Mouse (Mus musculus) lung, adult 2 months (tissue): ENCODE results near the gene Muc2. TPM values are rescaled to one million over a fixed set of nuclear protein-coding genes. Genes with fewer than 3 reads are reported as not detected.

Experiments used
- DNase-seq: peaks from one replicate; pipeline ENCODE4 v3.0.0; 2022
- H3K4me1 ChIP-seq: fragments of 200-500 bp; 2 replicates; pipeline ENCODE4 v1.6.1; 2011; ENCODE audit warnings: low read length; ENCODE audit not compliant: control insufficient read depth, insufficient read depth
- H3K4me3 ChIP-seq: fragments of 200-500 bp; replicated peaks from 2 replicates; pipeline ENCODE3; 2011; ENCODE audit warnings: low read depth, mild to moderate bottlenecking, control low read depth, low read length; ENCODE audit errors: extremely low read depth
- CTCF ChIP-seq: fragments of 200-500 bp; IDR thresholded peaks from 2 replicates; pipeline ENCODE4 v1.5.1; 2011; ENCODE audit warnings: mild to moderate bottlenecking, low read length, control low read depth; ENCODE audit not compliant: insufficient read depth
- POLR2A ChIP-seq: fragments of 200-500 bp; IDR thresholded peaks from 2 replicates; pipeline ENCODE4 v1.6.1; 2011; ENCODE audit warnings: low read depth, mild to moderate bottlenecking, control low read depth, low read length, borderline replicate concordance; ENCODE audit errors: extremely low read depth
- WGBS: fragments of 180-500 bp; shearing (Covaris S2); methylation state at CpG from one replicate; pipeline ENCODE4 v1.1.7; 2018; 5-methylcytosine and 5-hydroxymethylcytosine counted together
- polyA plus RNA-seq: library from polyadenylated mRNA; depleted of rRNA; stranded (reverse); fragments of >200 nt; gene quantifications from 2 replicates; pipeline ENCODE4 v1.2.3, GENCODE M21; 2012; rRNA removed

Muc2 gene
- polyA plus RNA-seq, 1 experiment, result 1.8 TPM

DNA sequence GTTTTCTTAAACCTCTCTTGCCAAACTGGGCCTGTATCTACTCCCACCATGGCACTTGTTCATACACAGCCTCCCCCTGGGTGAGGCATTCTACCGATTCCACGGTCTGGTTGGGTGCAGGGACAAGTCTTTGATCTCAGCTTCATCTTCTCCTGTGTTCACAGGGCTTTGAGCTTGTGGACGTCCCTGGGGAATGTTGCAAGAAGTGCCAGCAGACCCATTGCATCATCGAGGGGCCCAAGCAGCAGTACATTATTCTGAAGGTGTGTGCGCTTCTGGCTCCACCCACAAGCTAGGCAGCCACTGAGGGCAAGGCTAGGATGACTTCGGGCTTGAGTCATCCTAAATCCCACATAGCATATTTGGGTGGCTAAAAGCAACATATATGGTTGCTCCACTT lies 62.4 kb downstream of the Muc2 start:
- H3K4me1 ChIP-seq, result no peaks in the 10 kb centered on the region
- TF ChIP-seq CTCF, result no peak
- no peak for TF ChIP-seq POLR2A
- WGBS, result 60% methylated on average over 6 of the region's 6 CpGs
- no peak overlapping the region for H3K4me3 ChIP-seq
- DNase-seq, result no peak

DNA sequence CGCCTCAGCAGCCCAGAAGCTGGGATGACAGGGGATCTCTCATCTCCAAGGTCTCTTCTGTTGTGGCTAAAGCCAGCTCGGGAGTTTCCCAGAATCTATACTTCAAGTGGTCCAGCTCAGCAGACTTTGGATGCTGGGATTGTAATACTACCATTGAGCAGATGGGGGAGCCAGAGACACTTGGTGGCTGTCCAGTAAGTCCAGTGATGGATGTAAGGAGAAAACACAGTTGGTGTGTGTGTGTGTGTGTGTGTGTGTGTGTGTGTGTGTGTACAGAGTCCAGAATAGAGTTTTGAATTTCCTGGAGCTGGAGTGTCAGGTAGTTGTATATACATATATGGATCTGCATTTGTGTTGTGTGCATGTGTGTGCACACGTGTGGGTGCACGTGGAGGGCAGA lies 65.7 kb downstream of the Muc2 start:
- H3K4me3 ChIP-seq, result no peak overlapping the region
- H3K4me1 ChIP-seq, result no peaks in the 10 kb centered on the region
- TF ChIP-seq POLR2A (no peak), CTCF (peak; percentile 57)
- DNase-seq, result peak; percentile 51
- 49% methylated on average over 4 of the region's 4 CpGs for WGBS

DNA sequence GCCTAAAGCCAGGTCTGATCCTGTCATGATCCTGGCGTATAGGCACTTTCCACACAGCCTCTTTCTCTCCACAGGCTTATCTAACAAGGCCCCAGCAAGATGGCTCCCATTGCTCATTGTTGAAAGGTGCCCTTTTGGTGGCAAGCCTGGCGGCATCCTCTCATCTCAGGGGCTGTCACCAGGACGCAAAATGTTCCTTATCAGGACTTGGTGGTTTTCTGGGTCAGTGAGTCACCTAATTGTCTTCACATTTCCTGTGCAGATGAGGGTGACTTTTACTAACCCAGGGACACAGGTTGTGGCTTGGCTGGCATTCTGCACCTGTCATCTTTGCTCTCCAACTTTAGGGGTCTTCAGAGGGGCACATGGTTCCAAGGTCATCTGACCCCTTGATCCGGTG lies 68.2 kb downstream of the Muc2 start:
- DNase-seq, result no peak
- no peak for TF ChIP-seq POLR2A
- Histone ChIP-seq H3K4me1 (no peaks in the 10 kb centered on the region), H3K4me3 (no peak overlapping the region)
- WGBS, result 55% methylated on average over 4 of the region's 4 CpGs

DNA sequence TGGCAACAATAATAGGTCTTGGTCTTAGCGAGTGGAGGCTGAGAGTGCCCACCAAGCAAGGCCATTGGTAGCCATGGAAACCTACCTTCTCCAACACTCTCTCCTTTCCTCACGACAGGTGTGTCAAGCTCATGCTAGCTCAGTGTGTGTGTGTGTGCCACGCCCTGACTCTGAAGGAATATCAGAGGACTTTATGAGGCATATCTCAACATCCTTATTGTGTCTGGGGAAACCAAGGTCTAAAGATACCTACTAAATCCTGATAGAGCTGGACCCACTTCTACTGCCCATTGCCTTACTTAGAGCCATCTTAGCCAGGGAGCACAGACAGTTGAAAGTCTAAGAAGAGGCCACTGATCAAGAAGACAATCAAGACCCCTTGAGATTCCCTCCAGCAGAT lies 80.4 kb downstream of the Muc2 start:
- no peak for DNase-seq
- H3K4me3 ChIP-seq, result no peak overlapping the region
- 82% methylated on average over 3 of the region's 3 CpGs for WGBS
- no peaks in the 10 kb centered on the region for H3K4me1 ChIP-seq
- TF ChIP-seq POLR2A (no peak), CTCF (no peak)

DNA sequence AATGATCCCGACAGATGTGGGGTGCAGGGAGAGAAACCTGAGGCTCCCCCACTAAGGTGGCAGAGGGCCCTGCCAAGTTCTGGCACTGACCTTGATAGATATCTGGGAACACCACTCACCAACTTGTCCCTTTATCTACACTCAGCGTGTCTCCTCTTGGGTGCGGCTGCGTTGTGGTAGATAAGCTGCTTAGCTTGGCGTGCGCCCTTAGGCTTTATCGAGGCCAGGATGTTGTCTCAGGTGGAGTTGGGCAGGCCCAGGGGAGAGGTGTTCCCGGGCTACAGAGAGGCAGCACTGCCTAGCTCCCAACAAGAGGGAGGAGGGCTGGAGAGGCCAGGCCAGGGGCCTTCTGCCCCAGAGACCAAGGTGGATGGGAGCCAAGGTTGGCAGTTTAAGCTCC lies 80.8 kb downstream of the Muc2 start:
- H3K4me3 ChIP-seq, result no peak overlapping the region
- no peak for DNase-seq
- WGBS, result 59% methylated on average over 8 of the region's 8 CpGs
- no peaks in the 10 kb centered on the region for H3K4me1 ChIP-seq
- TF ChIP-seq CTCF (no peak), POLR2A (no peak)

DNA sequence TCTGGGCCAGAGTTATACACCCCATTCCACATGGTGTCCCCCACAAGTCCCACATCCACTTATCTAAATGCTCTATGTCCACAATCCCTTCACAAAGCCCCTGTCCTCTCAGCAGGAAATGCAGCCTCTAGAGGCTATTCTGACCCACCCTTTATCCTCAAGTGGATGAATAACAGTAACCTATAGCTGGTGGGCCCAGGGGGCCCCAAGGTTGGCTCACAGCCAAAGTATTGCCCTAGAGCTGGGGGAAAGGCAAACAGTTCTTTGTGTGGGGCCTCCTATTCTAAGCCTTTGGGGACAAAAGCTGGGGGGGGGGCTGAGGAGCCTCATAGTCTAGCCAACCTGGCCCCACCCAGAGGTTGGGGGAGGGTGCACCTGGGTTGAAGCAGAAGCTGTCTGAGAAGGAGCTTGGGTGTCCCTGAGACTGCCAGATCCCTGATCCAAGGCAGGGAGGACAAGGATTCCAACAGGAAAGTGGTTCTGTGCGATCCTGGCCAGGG lies 82.0 kb downstream of the Muc2 start:
- 62% methylated on average over 1 of the region's 1 CpGs for WGBS
- H3K4me1 ChIP-seq, result no peaks in the 10 kb centered on the region
- no peak for TF ChIP-seq CTCF
- TF ChIP-seq POLR2A, result no peak
- no peak for DNase-seq
- H3K4me3 ChIP-seq, result no peak overlapping the region

DNA sequence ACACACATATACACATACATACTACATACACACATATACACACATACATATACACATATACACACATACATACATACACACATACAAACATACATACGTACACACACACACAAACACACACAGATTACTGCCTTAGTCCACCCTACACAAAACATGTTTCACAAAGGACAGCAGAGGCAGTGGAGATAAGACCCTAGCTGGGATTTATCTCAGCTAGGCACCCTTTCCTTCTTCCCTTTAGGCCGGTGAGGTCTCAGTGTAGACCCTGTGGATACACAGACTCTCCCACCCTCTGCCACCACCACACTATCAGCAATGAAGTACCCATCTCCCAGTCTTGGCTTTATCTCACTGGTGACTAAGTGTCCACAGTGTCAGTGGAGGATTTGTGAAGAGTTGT lies 84.7 kb downstream of the Muc2 start:
- no peaks in the 10 kb centered on the region for H3K4me1 ChIP-seq
- DNase-seq, result no peak
- WGBS, result 94% methylated on average over 2 of the region's 2 CpGs

DNA sequence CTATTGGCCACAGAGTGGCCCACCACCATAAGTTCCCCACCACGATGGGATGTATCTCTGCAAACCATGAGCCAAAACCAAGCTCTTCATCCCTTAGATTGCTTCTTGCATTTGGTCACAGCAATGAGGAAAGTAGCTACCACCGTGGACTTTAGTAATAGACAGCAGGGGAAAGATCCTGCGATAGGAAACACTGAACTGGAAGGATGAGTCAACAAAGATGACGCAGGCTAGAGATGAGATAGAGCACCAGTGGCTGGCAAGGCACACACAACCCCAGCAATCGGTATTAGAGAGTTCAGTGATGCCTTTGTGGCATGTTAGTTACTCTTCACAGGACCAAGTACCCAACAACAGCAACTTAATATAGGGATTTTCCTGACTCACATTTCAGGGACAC lies 86.1 kb downstream of the Muc2 start:
- no peak overlapping the region for H3K4me3 ChIP-seq
- DNase-seq, result no peak
- no peak for TF ChIP-seq CTCF
- 81% methylated on average over 5 of the region's 5 CpGs for WGBS
- no peaks in the 10 kb centered on the region for H3K4me1 ChIP-seq

More for the DNA sequence above, 84.7 kb downstream of the Muc2 start:
- TF ChIP-seq POLR2A, result no peak
- no peak for TF ChIP-seq CTCF
- no peak overlapping the region for H3K4me3 ChIP-seq

DNA sequence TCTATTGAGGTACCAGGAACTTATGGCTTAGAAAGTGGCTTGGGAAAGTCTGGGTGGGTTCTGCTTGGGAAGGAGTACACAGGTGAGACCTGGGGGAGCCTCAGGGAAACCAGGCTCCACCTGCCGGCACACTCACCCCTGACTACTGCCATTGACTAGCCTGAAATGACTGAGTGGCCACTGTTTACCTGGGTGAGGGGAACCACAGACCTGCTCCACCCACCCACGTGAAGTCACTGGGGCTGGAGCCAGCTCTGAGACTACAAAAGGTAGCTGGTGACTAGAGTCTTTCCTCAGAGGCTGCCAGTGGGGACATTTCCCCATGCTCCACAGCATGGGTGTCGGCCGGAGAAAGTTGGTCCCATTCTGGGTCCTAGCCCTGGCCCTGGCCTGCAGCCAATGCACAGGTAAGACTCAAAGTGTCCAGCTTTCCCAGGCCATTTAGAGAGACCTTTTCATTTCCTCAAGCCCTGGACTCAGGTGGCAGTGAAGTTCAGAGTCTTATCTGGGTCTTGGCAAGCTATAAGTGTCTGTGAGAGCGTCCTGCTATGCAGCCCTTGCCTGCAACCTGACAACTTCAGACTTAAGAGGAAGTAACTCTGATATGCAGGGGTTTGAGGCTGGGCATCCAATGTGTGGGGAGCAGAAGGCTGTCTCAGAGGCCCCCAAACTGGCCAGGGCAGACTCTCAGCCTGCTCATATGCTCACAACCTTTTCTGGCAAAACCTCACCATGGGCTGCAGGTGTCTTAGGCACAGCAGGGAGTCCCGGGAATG lies 98.7 kb downstream of the Muc2 start, which contains the start of gene Muc5ac:
Gene Muc5ac, plus strand, starts transcription at position 296 of the 776 bp plus-strand sequence.
- DNase-seq, result peak; percentile 6
- no peak within 1 kb of the TSS for H3K4me3 ChIP-seq
- TF ChIP-seq CTCF (no peak), POLR2A (no peak)
- H3K4me1 ChIP-seq, result no peaks in the 10 kb centered on the region
- WGBS, result 65% methylated on average over 6 of the region's 6 CpGs

DNA sequence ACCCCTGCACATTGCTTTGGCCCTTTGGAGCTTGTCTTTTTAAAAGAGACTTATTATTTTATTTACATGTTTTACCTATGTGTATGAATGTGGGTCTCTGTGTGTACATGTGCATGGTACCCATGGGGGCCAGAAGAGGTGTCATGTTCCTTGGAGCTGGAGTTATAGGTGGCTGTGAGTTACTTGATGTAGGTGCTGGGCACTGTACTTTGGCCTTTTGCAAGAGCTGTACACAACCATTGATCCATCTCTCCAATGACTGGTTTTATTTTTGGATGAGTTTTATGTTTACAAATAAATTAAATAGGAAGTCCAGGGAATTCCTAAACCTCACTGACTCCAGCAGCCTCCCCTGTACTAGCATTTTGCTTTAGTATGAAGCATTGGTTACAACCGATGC lies 104.1 kb downstream of the Muc2 start:
- Histone ChIP-seq H3K4me3 (no peak overlapping the region), H3K4me1 (no peaks in the 10 kb centered on the region)
- no peak for DNase-seq
- WGBS, result 96% methylated on average over 1 of the region's 1 CpGs
- TF ChIP-seq POLR2A (no peak), CTCF (no peak)

DNA sequence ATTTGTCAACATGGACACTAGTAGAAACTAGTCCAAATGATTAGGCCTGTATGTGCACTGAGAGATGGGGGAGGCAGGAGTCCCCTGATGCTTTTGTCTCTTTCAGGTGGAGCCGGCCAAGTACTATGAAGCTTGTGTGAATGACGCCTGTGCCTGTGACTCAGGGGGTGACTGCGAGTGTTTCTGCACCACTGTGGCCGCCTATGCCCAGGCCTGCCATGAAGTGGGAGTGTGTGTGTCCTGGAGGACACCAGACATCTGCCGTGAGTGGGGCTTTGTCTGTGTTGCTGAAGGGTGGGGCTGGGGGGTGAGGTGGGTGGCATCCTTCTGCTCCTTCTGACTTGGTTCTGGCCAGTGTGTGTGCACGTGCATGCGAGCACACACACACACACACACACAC lies 113.1 kb downstream of the Muc2 start:
- no peak for DNase-seq
- WGBS, result 88% methylated on average over 7 of the region's 7 CpGs
- H3K4me3 ChIP-seq, result no peak overlapping the region
- no peak for TF ChIP-seq CTCF
- TF ChIP-seq POLR2A, result no peak
- no peaks in the 10 kb centered on the region for H3K4me1 ChIP-seq

Other genes with a start within 250 kb of the Muc2 start
- 6.7 and 7.1 TPM in 2 replicates for gene Pidd1, start 246.3 kb upstream of the Muc2 start, polyA plus RNA-seq
- 415 and 591 TPM in 2 replicates for gene Rplp2, start 243.0 kb upstream of the Muc2 start, polyA plus RNA-seq
- 289 and 356 TPM in 2 replicates for gene Pnpla2, start 235.1 kb upstream of the Muc2 start, polyA plus RNA-seq
- 177 and 239 TPM in 2 replicates for gene Cracr2b, start 229.2 kb upstream of the Muc2 start, polyA plus RNA-seq
- gene Cd151, start 222.9 kb upstream of the Muc2 start, polyA plus RNA-seq, result 537 and 555 TPM in 2 replicates
- 29.0 and 30.9 TPM in 2 replicates for gene Polr2l, start 215.2 kb upstream of the Muc2 start, polyA plus RNA-seq
- 91.1 and 150 TPM in 2 replicates for gene Tspan4, start 215.1 kb upstream of the Muc2 start, polyA plus RNA-seq
- 19.6 and 20.4 TPM in 2 replicates for gene Chid1, start 150.5 kb upstream of the Muc2 start, polyA plus RNA-seq
- gene Ap2a2, start 128.2 kb upstream of the Muc2 start, polyA plus RNA-seq, result 46.3 and 58.1 TPM in 2 replicates
- gene Muc6, start 35.0 kb upstream of the Muc2 start, polyA plus RNA-seq, result 0.03 and 0.04 TPM in 2 replicates
- 0.37 and 0.38 TPM in 2 replicates for gene Muc5ac, start 98.6 kb downstream of the Muc2 start, polyA plus RNA-seq
- gene Muc5b, start 148.7 kb downstream of the Muc2 start, polyA plus RNA-seq, result 15.6 and 25.6 TPM in 2 replicates
- gene Tollip, start 228.2 kb downstream of the Muc2 start, polyA plus RNA-seq, result 82.2 and 99.6 TPM in 2 replicates